Mouse (Mus musculus): Measurements from ENCODE around the gene Itpr1. TPM values are rescaled to one million over a fixed set of nuclear protein-coding genes. Genes with fewer than 3 reads are reported as not detected.

Gene Itpr1
- polyA plus RNA-seq, 1 experiment from 2014 or later, result 16.7 TPM

GRCm38 (mm10) chr6:108273451-108273850 is 60.6 kb downstream of the Itpr1 start:
- no peak; the same call in 1 of the 2 replicates for ATAC-seq (replicated peaks; ENCODE audit: insufficient number of reproducible peaks, low FRiP score, low TSS enrichment)
- Histone ChIP-seq H3K4me3 (ENCODE audit: low read depth, low read length) (no peak overlapping the region), H3K4me1 (ENCODE audit: control insufficient read depth, insufficient read depth, low read length) (peaks cover 24% of the 10 kb centered on the region), H3K27ac (ENCODE audit: low read depth, low read length) (0 out of 2 replicates have a peak overlapping the region, but pooled peaks have one; percentile 29), H3K27me3 (ENCODE audit: control insufficient read depth, insufficient read depth, low read length) (no peaks in the 10 kb centered on the region), H3K4me2 (peak overlapping the region; percentile 27), H3K36me3 (ENCODE audit: control insufficient read depth, insufficient read depth, low read length) (no peaks in the 10 kb centered on the region), H3K9me3 (replicated peaks; ENCODE audit: control insufficient read depth, low read length) (no peaks in the 10 kb centered on the region), H3K9ac (ENCODE audit: low read depth, low read length) (no peak overlapping the region)
- WGBS (ENCODE audit: insufficient replicate concordance), result 33% methylated on average over 7 of the region's 7 CpGs

GRCm38 (mm10) chr6:108274364-108275084 is 61.6 kb downstream of the Itpr1 start:
- Histone ChIP-seq H3K27me3 (ENCODE audit: control insufficient read depth, insufficient read depth, low read length) (no peaks in the 10 kb centered on the region), H3K9ac (ENCODE audit: low read depth, low read length) (no peak overlapping the region), H3K4me1 (ENCODE audit: control insufficient read depth, insufficient read depth, low read length) (peaks cover 25% of the 10 kb centered on the region), H3K4me2 (no peak overlapping the region), H3K36me3 (ENCODE audit: control insufficient read depth, insufficient read depth, low read length) (no peaks in the 10 kb centered on the region), H3K4me3 (ENCODE audit: low read depth, low read length) (no peak overlapping the region), H3K27ac (ENCODE audit: low read depth, low read length) (peak overlapping the region; percentile 0; the same call in 1 of the 2 replicates), H3K9me3 (replicated peaks; ENCODE audit: control insufficient read depth, low read length) (no peaks in the 10 kb centered on the region)
- WGBS (ENCODE audit: insufficient replicate concordance), result 67% methylated on average over 10 of the region's 10 CpGs
- ATAC-seq (replicated peaks; ENCODE audit: insufficient number of reproducible peaks, low FRiP score, low TSS enrichment), result no peak

GRCm38 (mm10) chr6:108276880-108277507 is 64.1 kb downstream of the Itpr1 start:
- Histone ChIP-seq H3K9ac (ENCODE audit: low read depth, low read length) (no peak overlapping the region), H3K4me2 (no peak overlapping the region), H3K4me3 (ENCODE audit: low read depth, low read length) (no peak overlapping the region), H3K36me3 (ENCODE audit: control insufficient read depth, insufficient read depth, low read length) (no peaks in the 10 kb centered on the region), H3K9me3 (replicated peaks; ENCODE audit: control insufficient read depth, low read length) (no peaks in the 10 kb centered on the region), H3K27me3 (ENCODE audit: control insufficient read depth, insufficient read depth, low read length) (no peaks in the 10 kb centered on the region), H3K4me1 (ENCODE audit: control insufficient read depth, insufficient read depth, low read length) (peaks cover 26% of the 10 kb centered on the region), H3K27ac (ENCODE audit: low read depth, low read length) (no peak overlapping the region)
- no peak for ATAC-seq (replicated peaks; ENCODE audit: insufficient number of reproducible peaks, low FRiP score, low TSS enrichment)
- 78% methylated on average over 12 of the region's 12 CpGs for WGBS (ENCODE audit: insufficient replicate concordance)

GRCm38 (mm10) chr6:108277622-108278396 is 64.9 kb downstream of the Itpr1 start:
- Histone ChIP-seq H3K27me3 (ENCODE audit: control insufficient read depth, insufficient read depth, low read length) (no peaks in the 10 kb centered on the region), H3K9ac (ENCODE audit: low read depth, low read length) (no peak overlapping the region), H3K27ac (ENCODE audit: low read depth, low read length) (no peak overlapping the region), H3K4me1 (ENCODE audit: control insufficient read depth, insufficient read depth, low read length) (peaks cover 31% of the 10 kb centered on the region), H3K9me3 (replicated peaks; ENCODE audit: control insufficient read depth, low read length) (no peaks in the 10 kb centered on the region), H3K36me3 (ENCODE audit: control insufficient read depth, insufficient read depth, low read length) (no peaks in the 10 kb centered on the region), H3K4me2 (no peak overlapping the region), H3K4me3 (ENCODE audit: low read depth, low read length) (no peak overlapping the region)
- 68% methylated on average over 12 of the region's 12 CpGs for WGBS (ENCODE audit: insufficient replicate concordance)
- ATAC-seq (replicated peaks; ENCODE audit: insufficient number of reproducible peaks, low FRiP score, low TSS enrichment), result no peak

- no peak for ATAC-seq (replicated peaks; ENCODE audit: insufficient number of reproducible peaks, low FRiP score, low TSS enrichment)
- Histone ChIP-seq H3K9ac (ENCODE audit: low read depth, low read length) (no peak overlapping the region), H3K4me1 (ENCODE audit: control insufficient read depth, insufficient read depth, low read length) (peaks cover 24% of the 10 kb centered on the region), H3K27me3 (ENCODE audit: control insufficient read depth, insufficient read depth, low read length) (no peaks in the 10 kb centered on the region), H3K27ac (ENCODE audit: low read depth, low read length) (no peak overlapping the region), H3K9me3 (replicated peaks; ENCODE audit: control insufficient read depth, low read length) (no peaks in the 10 kb centered on the region), H3K4me3 (ENCODE audit: low read depth, low read length) (no peak overlapping the region), H3K4me2 (no peak overlapping the region), H3K36me3 (ENCODE audit: control insufficient read depth, insufficient read depth, low read length) (no peaks in the 10 kb centered on the region)
- 86% methylated on average over 11 of the region's 11 CpGs for WGBS (ENCODE audit: insufficient replicate concordance)
These were observed 66.1 kb downstream of the Itpr1 start for GRCm38 (mm10) chr6:108278826-108279630.

GRCm38 (mm10) chr6:108282131-108282530 is 69.2 kb downstream of the Itpr1 start:
- no peaks in the 10 kb centered on the region for H3K36me3 ChIP-seq (ENCODE audit: control insufficient read depth, insufficient read depth, low read length)
- H3K9ac ChIP-seq (ENCODE audit: low read depth, low read length), result no peak overlapping the region
- 30% methylated on average over 4 of the region's 4 CpGs for WGBS (ENCODE audit: insufficient replicate concordance)
- H3K4me2 ChIP-seq, result no peak overlapping the region
- H3K9me3 ChIP-seq (replicated peaks; ENCODE audit: control insufficient read depth, low read length), result no peaks in the 10 kb centered on the region
- no peaks in the 10 kb centered on the region for H3K27me3 ChIP-seq (ENCODE audit: control insufficient read depth, insufficient read depth, low read length)
- no peak overlapping the region for H3K27ac ChIP-seq (ENCODE audit: low read depth, low read length)
- peaks cover 12% of the 10 kb centered on the region for H3K4me1 ChIP-seq (ENCODE audit: control insufficient read depth, insufficient read depth, low read length)
- no peak for ATAC-seq (replicated peaks; ENCODE audit: insufficient number of reproducible peaks, low FRiP score, low TSS enrichment)
- no peak overlapping the region for H3K4me3 ChIP-seq (ENCODE audit: low read depth, low read length)

GRCm38 (mm10) chr6:108282621-108283020 is 69.7 kb downstream of the Itpr1 start:
- Histone ChIP-seq H3K27ac (ENCODE audit: low read depth, low read length) (no peak overlapping the region), H3K4me3 (ENCODE audit: low read depth, low read length) (no peak overlapping the region), H3K9me3 (replicated peaks; ENCODE audit: control insufficient read depth, low read length) (no peaks in the 10 kb centered on the region), H3K4me2 (no peak overlapping the region), H3K4me1 (ENCODE audit: control insufficient read depth, insufficient read depth, low read length) (peaks cover 12% of the 10 kb centered on the region), H3K9ac (ENCODE audit: low read depth, low read length) (no peak overlapping the region), H3K36me3 (ENCODE audit: control insufficient read depth, insufficient read depth, low read length) (no peaks in the 10 kb centered on the region), H3K27me3 (ENCODE audit: control insufficient read depth, insufficient read depth, low read length) (no peaks in the 10 kb centered on the region)
- 79% methylated on average over 3 of the region's 3 CpGs for WGBS (ENCODE audit: insufficient replicate concordance)
- ATAC-seq (replicated peaks; ENCODE audit: insufficient number of reproducible peaks, low FRiP score, low TSS enrichment), result no peak

GRCm38 (mm10) chr6:108284688-108285087 is 71.8 kb downstream of the Itpr1 start:
- Histone ChIP-seq H3K9me3 (replicated peaks; ENCODE audit: control insufficient read depth, low read length) (no peaks in the 10 kb centered on the region), H3K27ac (ENCODE audit: low read depth, low read length) (no peak overlapping the region), H3K4me3 (ENCODE audit: low read depth, low read length) (no peak overlapping the region), H3K4me1 (ENCODE audit: control insufficient read depth, insufficient read depth, low read length) (peaks cover 7% of the 10 kb centered on the region; the same call in 1 of the 2 replicates), H3K27me3 (ENCODE audit: control insufficient read depth, insufficient read depth, low read length) (no peaks in the 10 kb centered on the region), H3K36me3 (ENCODE audit: control insufficient read depth, insufficient read depth, low read length) (no peaks in the 10 kb centered on the region), H3K9ac (ENCODE audit: low read depth, low read length) (no peak overlapping the region), H3K4me2 (no peak overlapping the region)
- ATAC-seq (replicated peaks; ENCODE audit: insufficient number of reproducible peaks, low FRiP score, low TSS enrichment), result no peak
- WGBS (ENCODE audit: insufficient replicate concordance), result 89% methylated on average over 3 of the region's 3 CpGs
